Mouse (Mus musculus) limb, embryonic 11.5 days (tissue): ENCODE measurements around the gene Insc. TPM values are rescaled to one million over a fixed set of nuclear protein-coding genes. Genes with fewer than 3 reads are reported as not detected.

ENCODE experiments used
- ATAC-seq: fragments of 200-750 bp; cut with Nextera tagmentation; 2 replicates; pipeline ENCODE4 v1.8.0; 2017; ENCODE audit warnings: low read depth; ENCODE audit not compliant: insufficient number of reproducible peaks, low FRiP score, low TSS enrichment
- DNase-seq: peaks from one replicate; pipeline ENCODE4 v3.0.0-alpha.2; 2015; ENCODE audit warnings: low spot score
- H3K27ac ChIP-seq: fragments of 300-500 bp; sonication (generic); replicated peaks from 2 replicates; pipeline ENCODE4 v1.5.1; 2014; ENCODE audit warnings: low read depth, mild to moderate bottlenecking, low read length
- H3K27me3 ChIP-seq: fragments of 300-500 bp; sonication (generic); 2 replicates; pipeline ENCODE4 v1.6.1; 2014; ENCODE audit warnings: mild to moderate bottlenecking, low read length, mixed read lengths; ENCODE audit not compliant: control insufficient read depth, insufficient read depth
- H3K36me3 ChIP-seq: fragments of 300-500 bp; sonication (generic); 2 replicates; pipeline ENCODE4 v1.6.1; 2014; ENCODE audit warnings: mild to moderate bottlenecking, low read length, moderate library complexity, mixed read lengths; ENCODE audit not compliant: control insufficient read depth, insufficient read depth
- H3K4me1 ChIP-seq: fragments of 300-500 bp; sonication (generic); 2 replicates; pipeline ENCODE4 v1.6.1; 2014; ENCODE audit warnings: low read length, mixed read lengths; ENCODE audit not compliant: control insufficient read depth, insufficient read depth
- H3K4me2 ChIP-seq: fragments of 300-500 bp; sonication (generic); 2 replicates; pipeline ENCODE4 v1.6.1; 2014; ENCODE audit warnings: low read depth, mild to moderate bottlenecking, moderate library complexity; ENCODE audit not compliant: severe bottlenecking
- H3K4me3 ChIP-seq: fragments of 300-500 bp; sonication (generic); 2 replicates; pipeline ENCODE4 v1.5.1; 2014; ENCODE audit warnings: low read depth, low read length
- H3K9ac ChIP-seq: fragments of 300-500 bp; sonication (generic); 2 replicates; pipeline ENCODE4 v1.6.1; 2014; ENCODE audit warnings: mild to moderate bottlenecking, low read length
- H3K9me3 ChIP-seq: fragments of 300-500 bp; sonication (generic); 2 replicates; pipeline ENCODE4 v1.6.1; 2016; ENCODE audit warnings: low read length; ENCODE audit not compliant: control insufficient read depth
- WGBS: fragments of 180-500 bp; shearing (Covaris S2); extraction: QIAGEN DNeasy Blood & Tissue Kit; methylation state at CpG from one replicate; pipeline ENCODE4 v1.1.7; 2014; 5-methylcytosine and 5-hydroxymethylcytosine counted together
- polyA plus RNA-seq: library from polyadenylated mRNA; unstranded; fragments of >200 nt; fragmentation: Nextera tagmentation; extraction: Ambion mirVana; gene quantifications from 2 replicates; pipeline ENCODE4 v1.2.1, GENCODE M21; 2014

Gene Insc
- polyA plus RNA-seq, 1 experiment from 2014 or later: 1.2 TPM

- no peaks in the 10 kb centered on the region for H3K9me3 ChIP-seq
- no peak overlapping the region for H3K9ac ChIP-seq
- no peaks in the 10 kb centered on the region for H3K27me3 ChIP-seq
- H3K4me1 ChIP-seq: no peaks in the 10 kb centered on the region
- H3K4me3 ChIP-seq: no peak overlapping the region
- no peak overlapping the region for H3K4me2 ChIP-seq
- no peak overlapping the region for H3K27ac ChIP-seq
- 84% methylated on average over 6 of the region's 6 CpGs for WGBS
- ATAC-seq (no peak), DNase-seq (no peak)
- H3K36me3 ChIP-seq: no peaks in the 10 kb centered on the region
Observed at GRCm38 (mm10) chr7:114792026-114792425, 48.5 kb downstream of the Insc start.

DNA sequence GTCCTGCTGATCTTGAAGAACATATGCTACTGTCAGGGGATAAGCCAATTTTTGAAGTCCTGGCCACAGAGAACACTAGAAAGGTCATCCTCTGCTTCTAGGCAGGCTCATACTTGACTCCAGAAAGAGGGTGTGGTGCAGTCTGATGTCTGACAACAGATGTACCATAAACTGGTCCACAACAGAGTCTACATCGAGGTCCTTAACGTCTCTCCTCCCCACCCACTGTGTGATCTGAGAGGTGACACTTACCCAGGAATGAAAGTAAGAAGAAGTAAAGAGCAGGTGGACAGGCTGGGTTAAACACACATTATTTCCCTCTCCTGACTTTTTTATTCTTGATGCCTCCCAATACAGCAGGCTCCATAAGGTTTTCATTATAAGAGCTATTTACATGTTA lies 50.9 kb downstream of the Insc start:
- Histone ChIP-seq H3K4me2 (no peak overlapping the region), H3K9ac (no peak overlapping the region), H3K36me3 (no peaks in the 10 kb centered on the region), H3K27me3 (no peaks in the 10 kb centered on the region), H3K9me3 (no peaks in the 10 kb centered on the region), H3K27ac (no peak overlapping the region), H3K4me3 (no peak overlapping the region), H3K4me1 (no peaks in the 10 kb centered on the region)
- DNase-seq: no peak
- ATAC-seq: no peak
- WGBS: 76% methylated on average over 2 of the region's 2 CpGs

- no peaks in the 10 kb centered on the region for H3K36me3 ChIP-seq
Observed at GRCm38 (mm10) chr7:114802576-114802975, 59.1 kb downstream of the Insc start.

GRCm38 (mm10) chr7:114805311-114805710 lies 61.8 kb downstream of the Insc start:
- ATAC-seq: no peak
- 90% methylated on average over 2 of the region's 2 CpGs for WGBS

More at GRCm38 (mm10) chr7:114802576-114802975, 59.1 kb downstream of the Insc start:
- WGBS: 84% methylated on average over 8 of the region's 8 CpGs
- no peak for DNase-seq
- no peaks in the 10 kb centered on the region for H3K4me1 ChIP-seq
- H3K27me3 ChIP-seq: no peaks in the 10 kb centered on the region
- H3K27ac ChIP-seq: no peak overlapping the region
- H3K4me3 ChIP-seq: no peak overlapping the region
- no peak overlapping the region for H3K9ac ChIP-seq
- no peaks in the 10 kb centered on the region for H3K9me3 ChIP-seq
- H3K4me2 ChIP-seq: no peak overlapping the region
- ATAC-seq: no peak

GRCm38 (mm10) chr7:114807343-114807742 lies 63.8 kb downstream of the Insc start:
- Histone ChIP-seq H3K9ac (no peak overlapping the region), H3K27ac (no peak overlapping the region), H3K27me3 (no peaks in the 10 kb centered on the region), H3K4me2 (no peak overlapping the region), H3K4me1 (no peaks in the 10 kb centered on the region), H3K9me3 (no peaks in the 10 kb centered on the region), H3K36me3 (no peaks in the 10 kb centered on the region), H3K4me3 (no peak overlapping the region)
- DNase-seq (no peak), ATAC-seq (no peak)
- WGBS: 81% methylated on average over 5 of the region's 5 CpGs

More at GRCm38 (mm10) chr7:114805311-114805710, 61.8 kb downstream of the Insc start:
- H3K4me2 ChIP-seq: no peak overlapping the region
- no peaks in the 10 kb centered on the region for H3K36me3 ChIP-seq
- H3K4me3 ChIP-seq: no peak overlapping the region
- H3K9me3 ChIP-seq: no peaks in the 10 kb centered on the region
- no peak overlapping the region for H3K9ac ChIP-seq
- DNase-seq: no peak
- H3K27ac ChIP-seq: no peak overlapping the region
- no peaks in the 10 kb centered on the region for H3K4me1 ChIP-seq
- H3K27me3 ChIP-seq: no peaks in the 10 kb centered on the region

DNA sequence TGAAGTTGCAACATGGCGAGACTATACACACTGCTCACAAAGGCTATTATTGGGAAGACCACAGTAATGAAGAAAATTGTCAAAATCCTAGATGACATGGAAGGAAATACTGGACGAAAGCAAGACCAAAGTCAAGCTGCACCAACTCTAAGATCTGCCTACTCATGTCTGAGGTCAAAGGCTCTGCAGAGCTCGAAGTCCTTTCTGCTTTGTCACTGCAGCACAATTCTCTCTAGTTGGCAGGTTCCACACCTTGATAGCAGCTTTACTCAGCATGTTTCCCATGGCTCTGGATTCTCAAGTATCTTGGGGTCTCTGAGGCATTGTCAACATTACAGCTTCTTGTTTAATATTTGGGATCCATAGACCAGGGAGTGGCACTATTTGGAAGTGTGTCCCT lies 64.8 kb downstream of the Insc start:
- Histone ChIP-seq H3K4me3 (no peak overlapping the region), H3K36me3 (no peaks in the 10 kb centered on the region), H3K4me1 (no peaks in the 10 kb centered on the region), H3K27me3 (no peaks in the 10 kb centered on the region), H3K27ac (no peak overlapping the region), H3K9ac (no peak overlapping the region), H3K4me2 (no peak overlapping the region), H3K9me3 (no peaks in the 10 kb centered on the region)
- 91% methylated on average over 3 of the region's 3 CpGs for WGBS
- ATAC-seq (no peak), DNase-seq (no peak)

- DNase-seq (peak; percentile 94), ATAC-seq (peak; percentile 89; the same call in 1 of the 2 replicates)
- Histone ChIP-seq H3K9me3 (no peaks in the 10 kb centered on the region), H3K4me1 (no peaks in the 10 kb centered on the region), H3K4me3 (no peak overlapping the region), H3K9ac (no peak overlapping the region), H3K4me2 (no peak overlapping the region), H3K36me3 (no peaks in the 10 kb centered on the region), H3K27ac (no peak overlapping the region), H3K27me3 (no peaks in the 10 kb centered on the region)
- 11% methylated on average over 6 of the region's 6 CpGs for WGBS
Observed at GRCm38 (mm10) chr7:114817291-114817806, 73.9 kb downstream of the Insc start.

DNA sequence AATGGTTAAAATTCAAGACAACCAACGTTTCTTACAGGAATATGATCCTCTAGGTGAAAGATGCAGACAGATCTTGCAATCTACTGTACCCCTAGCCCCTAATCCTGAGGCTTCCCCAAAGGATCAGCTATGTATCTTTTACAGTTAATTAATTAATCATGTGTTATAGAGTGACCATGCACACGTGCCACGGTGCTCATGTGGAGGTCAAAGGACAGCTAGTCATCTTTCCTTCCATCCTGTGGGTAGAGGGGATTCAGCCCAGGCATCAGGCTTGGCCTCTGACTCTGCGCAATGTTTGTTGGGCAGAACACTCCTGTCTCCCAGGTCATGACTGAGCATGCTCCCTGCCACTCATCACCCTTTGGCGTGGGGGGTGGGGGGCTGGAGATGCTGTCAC lies 74.4 kb downstream of the Insc start:
- Histone ChIP-seq H3K4me2 (no peak overlapping the region), H3K9me3 (no peaks in the 10 kb centered on the region), H3K36me3 (no peaks in the 10 kb centered on the region), H3K4me3 (no peak overlapping the region), H3K9ac (no peak overlapping the region), H3K27ac (no peak overlapping the region), H3K4me1 (no peaks in the 10 kb centered on the region), H3K27me3 (no peaks in the 10 kb centered on the region)
- no peak for DNase-seq
- peak; percentile 55; the same call in 1 of the 2 replicates for ATAC-seq
- 42% methylated on average over 5 of the region's 5 CpGs for WGBS

DNA sequence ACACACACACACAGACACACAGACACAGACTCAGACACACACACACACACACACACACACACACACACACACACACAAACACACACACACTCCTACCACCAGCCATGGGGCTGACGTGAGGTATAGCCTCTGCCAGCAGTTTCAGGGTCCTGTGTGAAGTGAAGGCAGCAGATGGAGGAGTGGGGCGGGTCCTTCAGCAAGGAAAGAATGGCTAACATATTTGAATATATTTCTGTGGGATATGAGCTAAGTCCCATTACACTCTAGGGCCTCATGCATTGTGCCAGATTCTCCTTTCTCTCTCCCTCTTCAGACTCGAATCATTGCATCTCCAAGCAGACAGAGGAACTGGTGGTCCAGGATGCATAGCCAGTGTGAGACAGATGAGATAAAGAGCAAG lies 74.9 kb downstream of the Insc start:
- Histone ChIP-seq H3K9ac (no peak overlapping the region), H3K4me1 (no peaks in the 10 kb centered on the region), H3K4me2 (no peak overlapping the region), H3K27ac (no peak overlapping the region), H3K9me3 (no peaks in the 10 kb centered on the region), H3K36me3 (no peaks in the 10 kb centered on the region), H3K27me3 (no peaks in the 10 kb centered on the region), H3K4me3 (no peak overlapping the region)
- WGBS: 84% methylated on average over 3 of the region's 3 CpGs
- ATAC-seq (no peak), DNase-seq (no peak)
